In the genomic region with DNA sequence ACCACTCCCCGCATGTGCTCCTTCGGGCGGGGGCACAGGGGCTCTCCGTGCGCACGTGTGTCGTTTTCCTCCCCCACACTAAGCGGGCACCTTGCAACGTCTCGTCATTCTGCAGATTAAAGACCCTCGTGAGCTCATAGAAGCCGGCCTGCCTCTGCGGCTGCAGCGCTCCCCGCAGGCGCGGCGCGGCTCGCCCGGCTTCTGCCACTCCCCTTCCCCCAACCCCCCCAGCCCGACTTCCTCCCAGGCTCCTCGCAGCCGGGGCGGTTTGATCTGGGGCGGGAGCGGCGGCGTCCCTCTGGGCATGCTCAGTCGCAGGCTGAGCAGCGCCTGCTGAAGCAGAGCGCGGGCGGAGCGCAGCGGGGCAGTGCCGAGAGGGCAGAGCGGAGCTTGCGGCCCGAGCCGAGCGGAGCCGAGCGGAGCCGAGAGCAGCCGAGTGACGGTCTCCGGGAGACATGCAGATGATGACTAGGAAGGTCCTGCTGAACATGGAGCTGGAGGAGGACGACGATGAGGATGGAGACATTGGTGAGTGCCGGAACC, we compare ENCODE assay signal across 1 mouse cellular context.
TF ChIP-seq lines count a peak whose summit lies in the region.

A gene (plus strand): TSS at position 315 of the 543 bp plus-strand sequence.

TF ChIP-seq in CH12.LX, 34 proteins besides CTCF, POLR2A, EP300 and RAD21 (continued from another document):
- TF ChIP-seq UBTF (IDR thresholded peaks at IDR 0.05; ENCODE audit: low read depth, low read length): peak; percentile 63; the same call in 1 of the 2 replicates
- no peak for TF ChIP-seq ZC3H11A (IDR thresholded peaks at IDR 0.05; ENCODE audit: low read depth, low read length)
- TF ChIP-seq ETS1 (conservative IDR thresholded peaks at IDR 0.05; ENCODE audit: low read depth, low read length): no peak; the same call in 1 of the 2 replicates
- TF ChIP-seq TCF12 (IDR thresholded peaks at IDR 0.05; ENCODE audit: low read depth, low read length): peak; percentile 65; the same call in 1 of the 2 replicates
- peak; percentile 45; the same call in 1 of the 2 replicates for TF ChIP-seq IRF4 (IDR thresholded peaks at IDR 0.05; ENCODE audit: low read depth, low read length)
- peak; percentile 66; the same call in 1 of the 2 replicates for TF ChIP-seq ELF1 (IDR thresholded peaks at IDR 0.05; ENCODE audit: low read depth, low read length)
- no peak for TF ChIP-seq ZKSCAN1 (IDR thresholded peaks at IDR 0.05; ENCODE audit: borderline replicate concordance, low read depth, low read length)
- peak; percentile 89 for TF ChIP-seq NRF1 (IDR thresholded peaks at IDR 0.05; ENCODE audit: low read depth, low read length)
- peak; percentile 14; the same call in 1 of the 2 replicates for TF ChIP-seq CHD2 (IDR thresholded peaks at IDR 0.05; ENCODE audit: low read length)
- TF ChIP-seq CHD1 (IDR thresholded peaks at IDR 0.05; ENCODE audit: low read depth, low read length): no peak
- peak; percentile 57; the same call in 1 of the 2 replicates for TF ChIP-seq MAX (IDR thresholded peaks at IDR 0.05; ENCODE audit: low read length)
- TF ChIP-seq MAZ (IDR thresholded peaks at IDR 0.05; ENCODE audit: low read depth, low read length): peak; percentile 62
- no peak for TF ChIP-seq MYC (IDR thresholded peaks at IDR 0.05; ENCODE audit: low read depth, low read length)
